Mouse (Mus musculus) monocyte, adult 59 days (primary cell): ENCODE measurements around the gene Olfr512. TPM values are rescaled to one million over a fixed set of nuclear protein-coding genes. Genes with fewer than 3 reads are reported as not detected.

ENCODE experiments used
- total RNA-seq, 2 experiments: library from RNA; stranded (reverse); gene quantifications; one replicate each; pipeline ENCODE4 v1.2.4; 2023

Gene Olfr512
- not detected for total RNA-seq

DNA sequence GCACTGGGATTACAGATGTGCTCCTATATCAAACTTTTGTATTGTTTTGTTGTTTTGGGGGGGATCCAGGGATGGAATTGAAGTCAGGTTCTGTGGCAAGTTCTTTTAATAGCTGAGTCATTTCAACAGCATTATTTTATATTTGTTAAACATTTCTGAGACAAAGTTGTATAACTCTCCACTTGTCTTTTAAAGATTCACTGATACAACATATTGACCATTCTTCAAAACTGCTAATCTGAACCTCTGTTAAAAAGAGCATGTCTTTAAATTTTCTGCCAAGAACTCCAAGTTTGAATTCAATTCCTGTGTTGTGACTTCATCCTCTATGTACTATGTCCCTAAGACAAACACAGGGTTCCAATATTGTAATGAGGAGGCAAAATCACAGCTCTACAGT lies at the start of gene Olfr512:
Olfr512 (plus strand) TSS at position 301 of the 400 bp plus-strand sequence.

GRCm38 (mm10) chr7:108666118-108666517 lies 47.0 kb upstream of the Olfr512 start, which contains the start of gene Olfr510:
Olfr510 (plus strand) TSS chr7:108666418.

GRCm38 (mm10) chr7:108750673-108751072 lies 37.6 kb downstream of the Olfr512 start, which contains the start of gene Olfr513:
Olfr513 (plus strand) TSS chr7:108750973.

Other genes starting within 250 kb of the Olfr512 start
- gene Olfr498, start 248.0 kb upstream of the Olfr512 start, total RNA-seq: not detected
- not detected for gene Olfr502, start 188.3 kb upstream of the Olfr512 start, total RNA-seq
- gene Olfr503, start 168.8 kb upstream of the Olfr512 start, total RNA-seq: not detected
- not detected for gene Olfr504, start 147.5 kb upstream of the Olfr512 start, total RNA-seq
- gene Olfr506, start 102.5 kb upstream of the Olfr512 start, total RNA-seq: not detected
- not detected for gene Olfr507, start 91.5 kb upstream of the Olfr512 start, total RNA-seq
- not detected for gene Olfr508, start 83.3 kb upstream of the Olfr512 start, total RNA-seq
- not detected for gene Olfr509, start 61.4 kb upstream of the Olfr512 start, total RNA-seq
- gene Olfr510, start 46.9 kb upstream of the Olfr512 start, total RNA-seq: not detected
- not detected for gene Olfr513, start 37.7 kb downstream of the Olfr512 start, total RNA-seq
- gene Olfr514, start 112.7 kb downstream of the Olfr512 start, total RNA-seq: not detected
- not detected for gene Olfr516, start 137.2 kb downstream of the Olfr512 start, total RNA-seq
- gene Olfr517, start 159.1 kb downstream of the Olfr512 start, total RNA-seq: not detected
- not detected for gene Olfr518, start 171.7 kb downstream of the Olfr512 start, total RNA-seq
- not detected for gene Olfr519, start 181.1 kb downstream of the Olfr512 start, total RNA-seq
- under 1 TPM; 0.82 to 0.86 TPM for gene Nlrp10, start 216.9 kb downstream of the Olfr512 start, total RNA-seq
- 100 to 1,000 TPM; 215 to 246 TPM for gene Eif3f, start 221.1 kb downstream of the Olfr512 start, total RNA-seq
- gene Tub, start 237.0 kb downstream of the Olfr512 start, total RNA-seq: not detected